Mouse (Mus musculus): ENCODE data around the gene Hoxb2. TPM values are rescaled to one million over a fixed set of nuclear protein-coding genes. Genes with fewer than 3 reads are reported as not detected.

The Hoxb2 gene
- polyA plus RNA-seq, 1 experiment from 2014 or later: 36.1 TPM

GRCm38 (mm10) chr11:96306908-96307269 lies 43.4 kb upstream of the Hoxb2 start:
- Histone ChIP-seq H3K4me2 (replicated peaks; ENCODE audit: low read depth, low read length) (peak overlapping the region; percentile 90), H3K4me1 (ENCODE audit: insufficient read depth, low read length) (peaks cover 60% of the 10 kb centered on the region), H3K27me3 (ENCODE audit: insufficient read depth, low read length) (no peaks in the 10 kb centered on the region), H3K4me3 (ENCODE audit: low read length) (peak overlapping the region; percentile 71), H3K9me3 (ENCODE audit: low read length) (no peaks in the 10 kb centered on the region), H3K27ac (ENCODE audit: low read length) (peak overlapping the region; percentile 99), H3K36me3 (ENCODE audit: insufficient read depth, low read length) (no peaks in the 10 kb centered on the region; the same call in 1 of the 2 replicates), H3K9ac (replicated peaks; ENCODE audit: low read length) (peak overlapping the region; percentile 90)
- peak; percentile 86 for ATAC-seq (ENCODE audit: low FRiP score, low TSS enrichment)
- WGBS: 6% methylated on average over 13 of the region's 13 CpGs

GRCm38 (mm10) chr11:96308763-96309162 lies 41.6 kb upstream of the Hoxb2 start:
- 8% methylated on average over 4 of the region's 4 CpGs for WGBS
- Histone ChIP-seq H3K9me3 (ENCODE audit: low read length) (no peaks in the 10 kb centered on the region), H3K27me3 (ENCODE audit: insufficient read depth, low read length) (no peaks in the 10 kb centered on the region), H3K36me3 (ENCODE audit: insufficient read depth, low read length) (no peaks in the 10 kb centered on the region; the same call in 1 of the 2 replicates), H3K4me3 (ENCODE audit: low read length) (peak overlapping the region; percentile 71), H3K9ac (replicated peaks; ENCODE audit: low read length) (peak overlapping the region; percentile 90), H3K4me1 (ENCODE audit: insufficient read depth, low read length) (peaks cover 64% of the 10 kb centered on the region), H3K4me2 (replicated peaks; ENCODE audit: low read depth, low read length) (peak overlapping the region; percentile 90), H3K27ac (ENCODE audit: low read length) (peak overlapping the region; percentile 99)
- no peak for ATAC-seq (ENCODE audit: low FRiP score, low TSS enrichment)

- 0 out of 2 replicates have a peak, but pooled peaks have one; percentile 20 for ATAC-seq (ENCODE audit: low FRiP score, low TSS enrichment)
- Histone ChIP-seq H3K9ac (replicated peaks; ENCODE audit: low read length) (peak overlapping the region; percentile 90), H3K9me3 (ENCODE audit: low read length) (no peaks in the 10 kb centered on the region), H3K36me3 (ENCODE audit: insufficient read depth, low read length) (no peaks in the 10 kb centered on the region; the same call in 1 of the 2 replicates), H3K4me1 (ENCODE audit: insufficient read depth, low read length) (peaks cover 69% of the 10 kb centered on the region), H3K4me2 (replicated peaks; ENCODE audit: low read depth, low read length) (peak overlapping the region; percentile 90), H3K27me3 (ENCODE audit: insufficient read depth, low read length) (no peaks in the 10 kb centered on the region), H3K27ac (ENCODE audit: low read length) (peak overlapping the region; percentile 99), H3K4me3 (ENCODE audit: low read length) (peak overlapping the region; percentile 71)
- WGBS: 8% methylated on average over 4 of the region's 4 CpGs
Measured at GRCm38 (mm10) chr11:96309288-96309687, 41.0 kb upstream of the Hoxb2 start.

GRCm38 (mm10) chr11:96310183-96310938 lies 40.0 kb upstream of the Hoxb2 start:
- WGBS: 6% methylated on average over 20 of the region's 20 CpGs

GRCm38 (mm10) chr11:96311097-96311496 lies 39.2 kb upstream of the Hoxb2 start:
- peaks cover 71% of the 10 kb centered on the region for H3K4me1 ChIP-seq (ENCODE audit: insufficient read depth, low read length)
- peak overlapping the region; percentile 90 for H3K4me2 ChIP-seq (replicated peaks; ENCODE audit: low read depth, low read length)
- WGBS: 3% methylated on average over 6 of the region's 6 CpGs
- H3K9me3 ChIP-seq (ENCODE audit: low read length): no peaks in the 10 kb centered on the region
- H3K36me3 ChIP-seq (ENCODE audit: insufficient read depth, low read length): 0 out of 2 replicates have a peak, but pooled peaks cover 4% of the 10 kb centered on the region
- ATAC-seq (ENCODE audit: low FRiP score, low TSS enrichment): no peak
- H3K27ac ChIP-seq (ENCODE audit: low read length): peak overlapping the region; percentile 99
- peak overlapping the region; percentile 90 for H3K9ac ChIP-seq (replicated peaks; ENCODE audit: low read length)
- H3K4me3 ChIP-seq (ENCODE audit: low read length): peak overlapping the region; percentile 71
- H3K27me3 ChIP-seq (ENCODE audit: insufficient read depth, low read length): no peaks in the 10 kb centered on the region

More at GRCm38 (mm10) chr11:96310183-96310938, 40.0 kb upstream of the Hoxb2 start:
- Histone ChIP-seq H3K4me1 (ENCODE audit: insufficient read depth, low read length) (peaks cover 71% of the 10 kb centered on the region), H3K36me3 (ENCODE audit: insufficient read depth, low read length) (0 out of 2 replicates have a peak, but pooled peaks cover 4% of the 10 kb centered on the region), H3K4me3 (ENCODE audit: low read length) (peak overlapping the region; percentile 71), H3K27me3 (ENCODE audit: insufficient read depth, low read length) (no peaks in the 10 kb centered on the region), H3K27ac (ENCODE audit: low read length) (peak overlapping the region; percentile 99), H3K4me2 (replicated peaks; ENCODE audit: low read depth, low read length) (peak overlapping the region; percentile 90), H3K9me3 (ENCODE audit: low read length) (no peaks in the 10 kb centered on the region), H3K9ac (replicated peaks; ENCODE audit: low read length) (peak overlapping the region; percentile 90)
- ATAC-seq (ENCODE audit: low FRiP score, low TSS enrichment): no peak

- Histone ChIP-seq H3K4me1 (ENCODE audit: insufficient read depth, low read length) (peaks cover 71% of the 10 kb centered on the region), H3K4me3 (ENCODE audit: low read length) (peak overlapping the region; percentile 71), H3K4me2 (replicated peaks; ENCODE audit: low read depth, low read length) (peak overlapping the region; percentile 90), H3K9me3 (ENCODE audit: low read length) (no peaks in the 10 kb centered on the region), H3K27ac (ENCODE audit: low read length) (peak overlapping the region; percentile 99), H3K27me3 (ENCODE audit: insufficient read depth, low read length) (no peaks in the 10 kb centered on the region), H3K9ac (replicated peaks; ENCODE audit: low read length) (peak overlapping the region; percentile 90), H3K36me3 (ENCODE audit: insufficient read depth, low read length) (0 out of 2 replicates have a peak, but pooled peaks cover 4% of the 10 kb centered on the region)
- peak; percentile 64 for ATAC-seq (ENCODE audit: low FRiP score, low TSS enrichment)
- 2% methylated on average over 31 of the region's 31 CpGs for WGBS
Measured at GRCm38 (mm10) chr11:96311520-96312417, 38.6 kb upstream of the Hoxb2 start.

- ATAC-seq (ENCODE audit: low FRiP score, low TSS enrichment): no peak
- Histone ChIP-seq H3K4me2 (replicated peaks; ENCODE audit: low read depth, low read length) (peak overlapping the region; percentile 90), H3K4me1 (ENCODE audit: insufficient read depth, low read length) (peaks cover 85% of the 10 kb centered on the region), H3K9me3 (ENCODE audit: low read length) (no peaks in the 10 kb centered on the region), H3K36me3 (ENCODE audit: insufficient read depth, low read length) (0 out of 2 replicates have a peak, but pooled peaks cover 4% of the 10 kb centered on the region), H3K9ac (replicated peaks; ENCODE audit: low read length) (peak overlapping the region; percentile 90), H3K4me3 (ENCODE audit: low read length) (peak overlapping the region; percentile 71), H3K27ac (ENCODE audit: low read length) (peak overlapping the region; percentile 99), H3K27me3 (ENCODE audit: insufficient read depth, low read length) (no peaks in the 10 kb centered on the region)
- WGBS: 29% methylated on average over 2 of the region's 2 CpGs
Measured at GRCm38 (mm10) chr11:96313134-96313533, 37.2 kb upstream of the Hoxb2 start.

GRCm38 (mm10) chr11:96313806-96314428 lies 36.4 kb upstream of the Hoxb2 start:
- no peaks in the 10 kb centered on the region for H3K9me3 ChIP-seq (ENCODE audit: low read length)
- peak overlapping the region; percentile 71 for H3K4me3 ChIP-seq (ENCODE audit: low read length)
- ATAC-seq (ENCODE audit: low FRiP score, low TSS enrichment): no peak
- H3K27me3 ChIP-seq (ENCODE audit: insufficient read depth, low read length): no peaks in the 10 kb centered on the region
- 11% methylated on average over 12 of the region's 12 CpGs for WGBS
- H3K4me2 ChIP-seq (replicated peaks; ENCODE audit: low read depth, low read length): peak overlapping the region; percentile 90
- H3K9ac ChIP-seq (replicated peaks; ENCODE audit: low read length): peak overlapping the region; percentile 90
- 0 out of 2 replicates have a peak, but pooled peaks cover 4% of the 10 kb centered on the region for H3K36me3 ChIP-seq (ENCODE audit: insufficient read depth, low read length)
- H3K27ac ChIP-seq (ENCODE audit: low read length): peak overlapping the region; percentile 99
- peaks cover 80% of the 10 kb centered on the region for H3K4me1 ChIP-seq (ENCODE audit: insufficient read depth, low read length)

GRCm38 (mm10) chr11:96314671-96315343 lies 35.5 kb upstream of the Hoxb2 start:
- H3K4me1 ChIP-seq (ENCODE audit: insufficient read depth, low read length): peaks cover 71% of the 10 kb centered on the region
- no peaks in the 10 kb centered on the region for H3K27me3 ChIP-seq (ENCODE audit: insufficient read depth, low read length)
- peak overlapping the region; percentile 90 for H3K9ac ChIP-seq (replicated peaks; ENCODE audit: low read length)
- peak overlapping the region; percentile 99 for H3K27ac ChIP-seq (ENCODE audit: low read length)
- H3K36me3 ChIP-seq (ENCODE audit: insufficient read depth, low read length): 0 out of 2 replicates have a peak, but pooled peaks cover 4% of the 10 kb centered on the region
- no peaks in the 10 kb centered on the region for H3K9me3 ChIP-seq (ENCODE audit: low read length)
- ATAC-seq (ENCODE audit: low FRiP score, low TSS enrichment): no peak
- 4% methylated on average over 34 of the region's 34 CpGs for WGBS
- H3K4me3 ChIP-seq (ENCODE audit: low read length): peak overlapping the region; percentile 71
- peak overlapping the region; percentile 90 for H3K4me2 ChIP-seq (replicated peaks; ENCODE audit: low read depth, low read length)
